Mouse (Mus musculus) lung, postnatal 0 days (tissue): ENCODE data around the gene Iqcf4. TPM values are rescaled to one million over a fixed set of nuclear protein-coding genes. Genes with fewer than 3 reads are reported as not detected.

Experiments used
- ATAC-seq: fragments of 200-750 bp; cut with Nextera tagmentation; 2 replicates; pipeline ENCODE4 v1.8.0; 2017; ENCODE audit warnings: moderate library complexity
- DNase-seq: peaks from one replicate; pipeline ENCODE4 v3.0.0-alpha.2; 2016; ENCODE audit warnings: low spot score
- H3K27ac ChIP-seq: fragments of 300-500 bp; sonication (generic); 2 replicates; pipeline ENCODE4 v1.5.1; 2014; ENCODE audit warnings: antibody characterized with exemption, mild to moderate bottlenecking, low read length, mixed read lengths
- H3K27me3 ChIP-seq: fragments of 300-500 bp; sonication (generic); replicated peaks from 2 replicates; pipeline ENCODE4 v1.6.1; 2014; ENCODE audit warnings: low read length, mixed read lengths; ENCODE audit not compliant: insufficient read depth
- H3K36me3 ChIP-seq: fragments of 300-500 bp; sonication (generic); 2 replicates; pipeline ENCODE4 v1.6.1; 2014; ENCODE audit warnings: low read length, mixed read lengths; ENCODE audit not compliant: insufficient read depth
- H3K4me1 ChIP-seq: fragments of 300-500 bp; sonication (generic); 2 replicates; pipeline ENCODE4 v1.6.1; 2014; ENCODE audit warnings: antibody characterized with exemption, low read depth, low read length, mixed read lengths; ENCODE audit not compliant: insufficient read depth
- H3K4me2 ChIP-seq: fragments of 300-500 bp; sonication (generic); replicated peaks from 2 replicates; pipeline ENCODE4 v1.6.1; 2014; ENCODE audit warnings: low read depth, mild to moderate bottlenecking, low read length, moderate library complexity, mixed read lengths
- H3K4me3 ChIP-seq: fragments of 300-500 bp; sonication (generic); 2 replicates; pipeline ENCODE4 v1.5.1; 2014; ENCODE audit warnings: low read depth, low read length
- H3K9ac ChIP-seq: fragments of 300-500 bp; sonication (generic); replicated peaks from 2 replicates; pipeline ENCODE4 v1.6.1; 2014; ENCODE audit warnings: low read depth, mild to moderate bottlenecking
- H3K9me3 ChIP-seq: fragments of 300-500 bp; sonication (generic); 2 replicates; pipeline ENCODE4 v1.6.1; 2016; ENCODE audit warnings: low read length, mixed read lengths
- CTCF ChIP-seq: IDR thresholded peaks from 2 replicates; pipeline ENCODE4 v1.5.1; 2016; ENCODE audit warnings: antibody characterized with exemption, mild to moderate bottlenecking
- EP300 ChIP-seq: IDR thresholded peaks from 2 replicates; pipeline ENCODE4 v1.6.1; 2016; ENCODE audit warnings: antibody characterized with exemption, mild to moderate bottlenecking, control low read depth
- WGBS: fragments of 180-500 bp; shearing (Covaris S2); extraction: QIAGEN DNeasy Blood & Tissue Kit; methylation state at CpG from one replicate; pipeline ENCODE4 v1.1.7; 2014; 5-methylcytosine and 5-hydroxymethylcytosine counted together
- polyA plus RNA-seq: library from polyadenylated mRNA; unstranded; fragments of >200 nt; fragmentation: Nextera tagmentation; extraction: Ambion mirVana; gene quantifications from 2 replicates; pipeline ENCODE4 v1.2.1, GENCODE M21; 2015

Gene Iqcf4
- polyA plus RNA-seq, 1 experiment from 2014 or later = not detected

GRCm38 (mm10) chr9:106573366-106573765 is 2.6 kb upstream of the Iqcf4 start:
- Histone ChIP-seq H3K36me3 (no peaks in the 10 kb centered on the region), H3K4me1 (no peaks in the 10 kb centered on the region), H3K9me3 (no peaks in the 10 kb centered on the region), H3K27me3 (no peaks in the 10 kb centered on the region), H3K4me3 (no peak overlapping the region), H3K4me2 (no peak overlapping the region), H3K27ac (no peak overlapping the region), H3K9ac (no peak overlapping the region)
- TF ChIP-seq EP300 (no peak), CTCF (no peak)
- DNase-seq = no peak
- WGBS = 93% methylated on average over 5 of the region's 5 CpGs
- no peak for ATAC-seq

DNA sequence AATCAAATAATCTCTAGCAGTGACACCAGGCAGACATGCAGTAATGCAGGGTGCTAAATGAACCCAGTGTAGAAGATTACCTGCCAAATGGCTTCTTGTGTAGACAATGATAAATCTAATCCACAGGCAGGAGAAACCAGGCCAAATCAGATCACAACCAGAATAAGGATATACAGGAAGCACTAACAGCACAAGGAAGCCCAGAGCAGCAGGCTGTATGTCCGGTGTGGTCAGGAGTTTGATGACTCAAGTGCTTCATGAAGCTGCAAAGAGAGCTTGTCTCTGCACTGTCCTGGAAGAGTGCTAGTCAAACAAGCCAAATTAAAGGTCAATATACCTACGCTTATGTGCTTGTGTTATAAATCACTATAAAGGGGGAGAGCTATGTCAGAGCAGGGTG is 1.4 kb upstream of the Iqcf4 start:
- no peak for TF ChIP-seq CTCF
- no peak for TF ChIP-seq EP300
- Histone ChIP-seq H3K27me3 (no peaks in the 10 kb centered on the region), H3K36me3 (no peaks in the 10 kb centered on the region), H3K9ac (no peak overlapping the region), H3K9me3 (no peaks in the 10 kb centered on the region), H3K4me2 (no peak overlapping the region), H3K4me3 (no peak overlapping the region), H3K4me1 (no peaks in the 10 kb centered on the region), H3K27ac (no peak overlapping the region)
- WGBS = 59% methylated on average over 2 of the region's 2 CpGs
- ATAC-seq (no peak), DNase-seq (no peak)

GRCm38 (mm10) chr9:106566437-106566836 is 4.4 kb downstream of the Iqcf4 start:
- H3K27me3 ChIP-seq = no peaks in the 10 kb centered on the region
- H3K36me3 ChIP-seq = no peaks in the 10 kb centered on the region
- TF ChIP-seq EP300 (no peak), CTCF (no peak)
- H3K4me1 ChIP-seq = no peaks in the 10 kb centered on the region
- H3K27ac ChIP-seq = no peak overlapping the region
- WGBS = 39% methylated on average over 11 of the region's 11 CpGs
- H3K9ac ChIP-seq = no peak overlapping the region
- H3K4me2 ChIP-seq = peak overlapping the region; percentile 27; the same call in 1 of the 2 replicates
- no peaks in the 10 kb centered on the region for H3K9me3 ChIP-seq
- no peak overlapping the region for H3K4me3 ChIP-seq
- DNase-seq = peak; percentile 9
- no peak; the same call in 1 of the 2 replicates for ATAC-seq

DNA sequence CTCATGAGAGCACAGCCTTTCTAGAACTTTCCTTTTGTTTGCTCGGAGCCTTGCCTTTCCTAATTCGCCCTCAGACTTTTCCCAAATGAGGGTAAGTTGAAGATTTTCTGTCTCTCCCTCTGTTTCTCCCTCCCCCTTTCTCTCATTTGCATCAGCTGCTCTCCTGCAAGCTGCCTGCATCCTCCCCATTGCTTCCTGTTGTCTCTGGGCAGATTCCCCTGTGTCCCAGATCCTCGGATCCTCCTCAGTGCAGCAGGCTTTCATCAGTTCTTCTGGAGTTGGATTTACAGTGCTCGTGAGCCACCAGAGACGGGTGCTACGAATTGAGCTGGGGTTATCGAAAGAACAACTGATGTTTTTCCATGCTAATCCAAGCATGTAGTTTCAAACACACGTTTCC is 6.8 kb downstream of the Iqcf4 start:
- Histone ChIP-seq H3K36me3 (no peaks in the 10 kb centered on the region), H3K27me3 (no peaks in the 10 kb centered on the region), H3K27ac (no peak overlapping the region), H3K4me3 (no peak overlapping the region), H3K9ac (no peak overlapping the region), H3K9me3 (no peaks in the 10 kb centered on the region), H3K4me2 (no peak overlapping the region), H3K4me1 (no peaks in the 10 kb centered on the region)
- no peak for ATAC-seq
- DNase-seq = no peak
- TF ChIP-seq CTCF = no peak
- 76% methylated on average over 8 of the region's 8 CpGs for WGBS

DNA sequence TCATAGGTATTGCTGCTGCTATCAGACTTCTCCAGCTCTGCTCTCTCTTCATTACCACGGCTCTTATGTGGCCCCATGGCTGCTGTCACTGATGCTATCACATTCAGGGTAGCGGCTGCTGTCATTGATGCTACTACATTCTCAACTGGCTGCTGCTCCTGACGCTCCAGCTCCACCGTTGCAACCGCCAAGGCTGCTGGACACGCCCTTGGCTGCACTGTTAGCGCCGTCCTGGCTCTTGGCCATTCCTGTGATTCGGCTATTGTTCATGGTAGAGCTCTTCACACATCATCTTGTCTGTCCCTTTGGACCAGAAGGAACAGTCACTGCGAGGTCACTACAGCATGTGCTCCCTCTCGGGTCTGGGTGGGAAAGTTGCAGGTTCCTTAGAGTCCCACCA is 8.5 kb downstream of the Iqcf4 start:
- no peaks in the 10 kb centered on the region for H3K36me3 ChIP-seq
- no peak overlapping the region for H3K4me2 ChIP-seq
- H3K4me3 ChIP-seq = no peak overlapping the region
- no peaks in the 10 kb centered on the region for H3K4me1 ChIP-seq
- no peak for ATAC-seq
- TF ChIP-seq CTCF (no peak), EP300 (no peak)
- DNase-seq = no peak
- no peaks in the 10 kb centered on the region for H3K9me3 ChIP-seq
- no peak overlapping the region for H3K9ac ChIP-seq
- 82% methylated on average over 11 of the region's 11 CpGs for WGBS
- no peaks in the 10 kb centered on the region for H3K27me3 ChIP-seq
- no peak overlapping the region for H3K27ac ChIP-seq

GRCm38 (mm10) chr9:106561531-106561930 is 9.3 kb downstream of the Iqcf4 start, which contains the start of gene Iqcf3:
Gene Iqcf3 (minus strand): TSS chr9:106561631.
- no peak for TF ChIP-seq CTCF
- no peak for TF ChIP-seq EP300
- Histone ChIP-seq H3K27me3 (no peaks in the 10 kb centered on the region), H3K36me3 (no peaks in the 10 kb centered on the region), H3K9ac (no peak within 1 kb of the TSS), H3K9me3 (no peaks in the 10 kb centered on the region), H3K4me1 (no peaks in the 10 kb centered on the region), H3K4me3 (no peak within 1 kb of the TSS), H3K27ac (no peak within 1 kb of the TSS), H3K4me2 (no peak within 1 kb of the TSS)
- ATAC-seq = no peak
- 88% methylated on average over 5 of the region's 5 CpGs for WGBS
- no peak for DNase-seq

DNA sequence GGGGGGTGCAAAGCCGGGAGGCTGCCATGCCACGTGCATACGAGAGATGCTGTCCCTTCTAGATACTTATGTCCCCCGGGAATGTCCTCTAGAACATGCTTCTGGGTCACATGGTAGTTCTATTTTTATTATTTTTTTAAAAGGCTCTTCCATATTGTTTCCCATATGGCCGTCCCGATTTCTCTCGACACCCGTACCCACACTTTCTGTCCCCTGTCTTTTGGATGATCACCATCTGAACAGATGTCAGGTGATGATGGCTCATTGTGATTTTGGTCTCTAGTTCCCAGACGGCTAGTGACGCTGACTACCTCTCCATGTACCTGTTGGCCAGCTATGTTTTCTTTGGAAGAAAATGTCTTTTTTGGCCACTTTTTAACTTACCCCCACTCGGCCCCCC is 35.8 kb downstream of the Iqcf4 start:
- no peak for DNase-seq
- Histone ChIP-seq H3K27ac (no peak overlapping the region), H3K36me3 (no peaks in the 10 kb centered on the region), H3K9ac (no peak overlapping the region), H3K9me3 (no peaks in the 10 kb centered on the region), H3K27me3 (no peaks in the 10 kb centered on the region), H3K4me1 (no peaks in the 10 kb centered on the region), H3K4me3 (no peak overlapping the region), H3K4me2 (no peak overlapping the region)
- ATAC-seq = no peak
- TF ChIP-seq EP300 (no peak), CTCF (no peak)
- WGBS = 87% methylated on average over 11 of the region's 11 CpGs
